Mouse (Mus musculus) limb, embryonic 12.5 days (tissue): ENCODE results near the gene BC048679. TPM values are rescaled to one million over a fixed set of nuclear protein-coding genes. Genes with fewer than 3 reads are reported as not detected.
A peak's percentile ranks its signal among the peaks of the same experiment; 100 is the strongest.
"Not testable (repeated sequence)": the region's sequence is repeated elsewhere in the genome, so short reads cannot be mapped to it uniquely, and the experiment has no call there.

ENCODE experiments used
- ATAC-seq: fragments of 200-750 bp; cut with Nextera tagmentation; 2 replicates; pipeline ENCODE4 v1.8.0; 2017; ENCODE audit warnings: low read depth, moderate TSS enrichment; ENCODE audit not compliant: insufficient number of reproducible peaks, insufficient read depth, low FRiP score, low TSS enrichment
- H3K27ac ChIP-seq: fragments of 300-500 bp; sonication (generic); 2 replicates; pipeline ENCODE4 v1.5.1; 2016; ENCODE audit warnings: mild to moderate bottlenecking, moderate library complexity
- H3K27me3 ChIP-seq: fragments of 300-500 bp; sonication (generic); 2 replicates; pipeline ENCODE4 v1.6.1; 2016; ENCODE audit warnings: mild to moderate bottlenecking, moderate library complexity
- H3K36me3 ChIP-seq: fragments of 300-500 bp; sonication (generic); 2 replicates; pipeline ENCODE4 v1.6.1; 2016; ENCODE audit warnings: mild to moderate bottlenecking, moderate library complexity
- H3K4me1 ChIP-seq: fragments of 300-500 bp; sonication (generic); replicated peaks from 2 replicates; pipeline ENCODE4 v1.6.1; 2016
- H3K4me2 ChIP-seq: fragments of 300-500 bp; sonication (generic); 2 replicates; pipeline ENCODE4 v1.6.1; 2016; ENCODE audit warnings: mild to moderate bottlenecking, moderate library complexity
- H3K4me3 ChIP-seq: fragments of 300-500 bp; sonication (generic); replicated peaks from 2 replicates; pipeline ENCODE4 v1.5.1; 2016; ENCODE audit warnings: mild to moderate bottlenecking
- H3K9ac ChIP-seq: fragments of 300-500 bp; sonication (generic); replicated peaks from 2 replicates; pipeline ENCODE4 v1.6.1; 2016; ENCODE audit warnings: mild to moderate bottlenecking, moderate library complexity
- H3K9me3 ChIP-seq: fragments of 300-500 bp; sonication (generic); 2 replicates; pipeline ENCODE4 v1.6.1; 2016; ENCODE audit warnings: mild to moderate bottlenecking, moderate library complexity
- WGBS: fragments of 180-500 bp; shearing (Covaris S2); methylation state at CpG from one replicate; pipeline ENCODE4 v1.1.7; 2016; 5-methylcytosine and 5-hydroxymethylcytosine counted together
- polyA plus RNA-seq: library from polyadenylated mRNA; unstranded; fragments of >200 nt; fragmentation: Nextera tagmentation; extraction: Ambion mirVana; gene quantifications from 2 replicates; pipeline ENCODE4 v1.2.1, GENCODE M21; 2016

The BC048679 gene
- polyA plus RNA-seq, 1 experiment from 2014 or later, result not detected

- Histone ChIP-seq H3K9ac (no peak overlapping the region), H3K9me3 (no peaks in the 10 kb centered on the region), H3K27me3 (peaks cover 14% of the 10 kb centered on the region), H3K4me2 (no peak overlapping the region), H3K36me3 (no peaks in the 10 kb centered on the region), H3K4me1 (no peaks in the 10 kb centered on the region), H3K27ac (no peak overlapping the region), H3K4me3 (no peak overlapping the region)
- ATAC-seq, result no peak
- 74% methylated on average over 6 of the region's 6 CpGs for WGBS
These were observed 18.3 kb upstream of the BC048679 start for GRCm38 (mm10) chr7:81516154-81517030.

GRCm38 (mm10) chr7:81514906-81515590, 17.0 kb upstream of the BC048679 start:
- ATAC-seq, result no peak
- Histone ChIP-seq H3K27ac (no peak overlapping the region), H3K9ac (no peak overlapping the region), H3K27me3 (peaks cover 14% of the 10 kb centered on the region), H3K4me2 (no peak overlapping the region), H3K4me1 (no peaks in the 10 kb centered on the region), H3K36me3 (no peaks in the 10 kb centered on the region), H3K4me3 (no peak overlapping the region), H3K9me3 (no peaks in the 10 kb centered on the region)
- 54% methylated on average over 13 of the region's 13 CpGs for WGBS

- H3K27me3 ChIP-seq, result peaks cover 11% of the 10 kb centered on the region
- H3K9ac ChIP-seq, result no peak overlapping the region
- no peak for ATAC-seq
- no peaks in the 10 kb centered on the region for H3K4me1 ChIP-seq
- no peaks in the 10 kb centered on the region for H3K36me3 ChIP-seq
- H3K9me3 ChIP-seq, result no peaks in the 10 kb centered on the region
- H3K4me2 ChIP-seq, result no peak overlapping the region
- no peak overlapping the region for H3K4me3 ChIP-seq
- no peak overlapping the region for H3K27ac ChIP-seq
- WGBS, result 83% methylated on average over 2 of the region's 2 CpGs
These were observed 3.0 kb upstream of the BC048679 start for GRCm38 (mm10) chr7:81501050-81501449.

- Histone ChIP-seq H3K4me1 (0 out of 2 replicates have a peak, but pooled peaks cover 10% of the 10 kb centered on the region), H3K36me3 (no peaks in the 10 kb centered on the region), H3K27me3 (peaks cover 49% of the 10 kb centered on the region), H3K4me3 (no peak overlapping the region), H3K27ac (no peak overlapping the region), H3K9me3 (no peaks in the 10 kb centered on the region), H3K9ac (no peak overlapping the region), H3K4me2 (no peak overlapping the region)
- 39% methylated on average over 6 of the region's 6 CpGs for WGBS
- no peak for ATAC-seq
These were observed 910 bp downstream of the BC048679 start for GRCm38 (mm10) chr7:81497171-81497570.

GRCm38 (mm10) chr7:81493331-81494021, 4.6 kb downstream of the BC048679 start, which contains the start of gene Ap3b2:
TSS of gene Ap3b2 (minus strand) at chr7:81493925.
- Histone ChIP-seq H3K27ac (no peak within 1 kb of the TSS), H3K36me3 (no peaks in the 10 kb centered on the region), H3K9me3 (no peaks in the 10 kb centered on the region), H3K9ac (no peak within 1 kb of the TSS), H3K27me3 (peaks cover 54% of the 10 kb centered on the region), H3K4me2 (peak within 1 kb of the TSS; percentile 86), H3K4me3 (peak within 1 kb of the TSS; percentile 49), H3K4me1 (peaks cover 14% of the 10 kb centered on the region; the same call in 1 of the 2 replicates)
- WGBS, result under 1% methylated on average over 57 of the region's 57 CpGs
- ATAC-seq, result peak; percentile 67; the same call in 1 of the 2 replicates

- no peak overlapping the region for H3K9ac ChIP-seq
- peaks cover 54% of the 10 kb centered on the region for H3K27me3 ChIP-seq
- no peak overlapping the region for H3K4me3 ChIP-seq
- peaks cover 14% of the 10 kb centered on the region; the same call in 1 of the 2 replicates for H3K4me1 ChIP-seq
- no peaks in the 10 kb centered on the region for H3K9me3 ChIP-seq
- no peak for ATAC-seq
- H3K27ac ChIP-seq, result no peak overlapping the region
- H3K36me3 ChIP-seq, result no peaks in the 10 kb centered on the region
- 46% methylated on average over 9 of the region's 9 CpGs for WGBS
- H3K4me2 ChIP-seq, result peak overlapping the region; percentile 86; the same call in 1 of the 2 replicates
These were observed 5.5 kb downstream of the BC048679 start for GRCm38 (mm10) chr7:81492628-81493027.

- 5% methylated on average over 9 of the region's 9 CpGs for WGBS
- peaks cover 14% of the 10 kb centered on the region; the same call in 1 of the 2 replicates for H3K4me1 ChIP-seq
- H3K27ac ChIP-seq, result no peak overlapping the region
- no peaks in the 10 kb centered on the region for H3K9me3 ChIP-seq
- H3K4me3 ChIP-seq, result no peak overlapping the region
- no peaks in the 10 kb centered on the region for H3K36me3 ChIP-seq
- ATAC-seq, result no peak
- peaks cover 30% of the 10 kb centered on the region for H3K27me3 ChIP-seq
- no peak overlapping the region for H3K4me2 ChIP-seq
- H3K9ac ChIP-seq, result no peak overlapping the region
These were observed 8.4 kb downstream of the BC048679 start for GRCm38 (mm10) chr7:81489649-81490048.

- Histone ChIP-seq H3K4me2 (no peak overlapping the region), H3K4me3 (no peak overlapping the region), H3K36me3 (no peaks in the 10 kb centered on the region), H3K27ac (no peak overlapping the region), H3K9me3 (no peaks in the 10 kb centered on the region), H3K4me1 (peaks cover 8% of the 10 kb centered on the region; the same call in 1 of the 2 replicates), H3K27me3 (peaks cover 26% of the 10 kb centered on the region), H3K9ac (no peak overlapping the region)
- no peak for ATAC-seq
- 15% methylated on average over 8 of the region's 8 CpGs for WGBS
These were observed 17.3 kb downstream of the BC048679 start for GRCm38 (mm10) chr7:81480800-81481199.

- Histone ChIP-seq H3K4me3 (no peak overlapping the region), H3K27ac (no peak overlapping the region), H3K4me1 (peaks cover 8% of the 10 kb centered on the region; the same call in 1 of the 2 replicates), H3K36me3 (no peaks in the 10 kb centered on the region), H3K9ac (no peak overlapping the region), H3K4me2 (no peak overlapping the region), H3K27me3 (peaks cover 32% of the 10 kb centered on the region), H3K9me3 (no peaks in the 10 kb centered on the region)
- ATAC-seq, result no peak
- WGBS, result 23% methylated on average over 3 of the region's 3 CpGs
These were observed 18.5 kb downstream of the BC048679 start for GRCm38 (mm10) chr7:81479531-81480090.

- not testable (repeated sequence) for H3K27ac ChIP-seq, H3K9me3 ChIP-seq, H3K9ac ChIP-seq, H3K36me3 ChIP-seq, ATAC-seq, H3K4me3 ChIP-seq, H3K4me2 ChIP-seq, H3K4me1 ChIP-seq
- peaks cover 31% of the 10 kb centered on the region for H3K27me3 ChIP-seq
These were observed 19.8 kb downstream of the BC048679 start for GRCm38 (mm10) chr7:81478261-81478660.
